Mouse (Mus musculus): ENCODE data around the gene Tuba1b. TPM values are rescaled to one million over a fixed set of nuclear protein-coding genes. Genes with fewer than 3 reads are reported as not detected.
A peak's percentile ranks its signal among the peaks of the same experiment; 100 is the strongest.

Tuba1b gene
- polyA plus RNA-seq, 1 experiment from 2014 or later = 1,560 TPM

DNA sequence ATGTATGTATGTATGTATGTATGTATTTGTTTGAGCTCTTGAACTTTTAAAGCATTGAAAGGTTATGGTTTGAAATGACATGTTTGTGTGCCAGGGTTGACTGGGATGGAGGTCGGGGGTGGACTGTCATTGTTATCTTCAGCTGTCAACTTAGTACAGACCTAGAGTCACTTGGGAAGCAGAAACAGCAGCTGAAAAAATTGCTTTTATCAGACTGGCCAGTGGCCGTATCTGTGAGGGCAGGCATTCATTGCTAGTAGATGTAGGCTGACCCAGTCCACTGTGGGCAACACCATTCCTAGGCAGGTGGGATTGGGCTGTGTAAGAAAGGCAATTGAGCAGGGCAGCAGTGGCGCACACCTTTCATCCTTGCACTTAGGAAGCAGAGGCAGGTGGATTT is 25.2 kb upstream of the Tuba1b start:
- peaks cover 2 to 5% of the 10 kb centered on the region in 2 experiments; a peak in 2 of 4 replicates for H3K4me1 ChIP-seq (ENCODE audit: control insufficient read depth in 2 of 2, insufficient read depth in 2 of 2, low read length in 2 of 2)
- H3K27me3 ChIP-seq (ENCODE audit: control insufficient read depth, insufficient read depth, low read length) = no peaks in the 10 kb centered on the region
- H3K4me3 ChIP-seq (ENCODE audit: control insufficient read depth in 1 of 2, insufficient read depth in 1 of 2, low read depth in 1 of 2, low read length in 2 of 2) = no peak overlapping the region
- no peaks in the 10 kb centered on the region for H3K9me3 ChIP-seq (ENCODE audit: control insufficient read depth, low read length)
- no peaks in the 10 kb centered on the region for H3K36me3 ChIP-seq (ENCODE audit: control insufficient read depth, insufficient read depth, low read length)
- WGBS = 45% methylated on average over 3 of the region's 3 CpGs
- H3K9ac ChIP-seq (ENCODE audit: low read length) = no peak overlapping the region
- no peak overlapping the region for H3K4me2 ChIP-seq (ENCODE audit: low read length)
- no peak for ATAC-seq (ENCODE audit: insufficient number of reproducible peaks, insufficient read depth, low FRiP score, low read depth)
- H3K27ac ChIP-seq (replicated peaks in 1 of 2; ENCODE audit: control insufficient read depth in 1 of 2, insufficient read depth in 1 of 2, low read depth in 2 of 2, low read length in 2 of 2) = no peak overlapping the region

DNA sequence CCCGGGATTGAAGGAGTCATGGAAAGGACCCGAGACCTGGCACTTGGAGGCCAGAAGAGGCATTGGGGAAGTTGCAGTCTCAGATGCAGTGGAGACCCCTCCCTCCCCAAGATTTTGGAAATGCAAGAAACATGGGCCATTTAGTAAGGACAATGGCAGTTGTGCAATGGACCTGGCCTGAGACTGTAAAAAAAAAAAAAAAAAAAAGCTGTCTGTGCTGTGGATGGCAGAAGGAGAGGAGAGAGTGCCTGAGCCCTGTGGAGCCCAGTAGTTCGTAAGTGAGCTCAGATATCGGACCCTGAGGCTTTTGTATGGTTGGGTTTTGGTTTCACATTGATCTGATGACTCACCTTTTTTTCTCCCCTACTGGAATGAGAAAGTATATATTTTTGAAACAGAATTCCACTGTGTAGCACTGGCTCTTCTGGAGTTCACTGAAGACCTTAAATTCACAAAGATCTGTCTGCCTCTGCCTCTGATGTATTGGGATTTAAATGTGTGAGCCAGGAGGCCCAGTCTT is 24.6 kb upstream of the Tuba1b start:
- H3K9me3 ChIP-seq (ENCODE audit: control insufficient read depth, low read length) = no peaks in the 10 kb centered on the region
- 90% methylated on average over 4 of the region's 4 CpGs for WGBS
- ATAC-seq (ENCODE audit: insufficient number of reproducible peaks, insufficient read depth, low FRiP score, low read depth) = no peak
- H3K4me1 ChIP-seq (ENCODE audit: control insufficient read depth in 2 of 2, insufficient read depth in 2 of 2, low read length in 2 of 2) = peaks cover 3 to 6% of the 10 kb centered on the region in 2 experiments; a peak in 2 of 4 replicates
- H3K27ac ChIP-seq (replicated peaks in 1 of 2; ENCODE audit: control insufficient read depth in 1 of 2, insufficient read depth in 1 of 2, low read depth in 2 of 2, low read length in 2 of 2) = no peak overlapping the region
- no peak overlapping the region for H3K4me3 ChIP-seq (ENCODE audit: control insufficient read depth in 1 of 2, insufficient read depth in 1 of 2, low read depth in 1 of 2, low read length in 2 of 2)
- H3K27me3 ChIP-seq (ENCODE audit: control insufficient read depth, insufficient read depth, low read length) = no peaks in the 10 kb centered on the region
- no peaks in the 10 kb centered on the region for H3K36me3 ChIP-seq (ENCODE audit: control insufficient read depth, insufficient read depth, low read length)
- H3K9ac ChIP-seq (ENCODE audit: low read length) = no peak overlapping the region
- no peak overlapping the region for H3K4me2 ChIP-seq (ENCODE audit: low read length)

DNA sequence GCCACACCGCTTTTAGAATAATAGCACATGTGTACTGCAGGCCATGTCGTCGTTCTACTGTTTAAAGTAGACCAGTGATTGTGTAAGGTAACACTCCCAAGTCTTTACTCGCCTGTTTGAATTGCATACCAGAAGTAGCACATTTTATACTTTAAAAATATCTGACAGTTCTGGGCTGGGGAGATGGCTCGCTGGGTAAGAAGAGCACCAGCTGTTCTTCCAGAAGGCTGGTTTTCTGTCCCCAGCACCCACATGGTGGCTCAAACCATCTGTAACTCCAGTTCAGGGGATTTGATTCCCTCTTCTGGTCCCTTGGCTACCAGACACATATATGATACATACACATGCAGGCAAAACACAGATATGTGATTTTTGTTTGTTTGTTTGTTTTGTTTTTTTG is 23.1 kb upstream of the Tuba1b start:
- no peak overlapping the region for H3K27ac ChIP-seq (replicated peaks in 1 of 2; ENCODE audit: control insufficient read depth in 1 of 2, insufficient read depth in 1 of 2, low read depth in 2 of 2, low read length in 2 of 2)
- ATAC-seq (ENCODE audit: insufficient number of reproducible peaks, insufficient read depth, low FRiP score, low read depth) = no peak
- H3K9ac ChIP-seq (ENCODE audit: low read length) = no peak overlapping the region
- 80% methylated on average over 5 of the region's 5 CpGs for WGBS
- no peak overlapping the region for H3K4me2 ChIP-seq (ENCODE audit: low read length)
- peaks cover 4 to 7% of the 10 kb centered on the region in 2 experiments; a peak in 2 of 4 replicates for H3K4me1 ChIP-seq (ENCODE audit: control insufficient read depth in 2 of 2, insufficient read depth in 2 of 2, low read length in 2 of 2)
- H3K9me3 ChIP-seq (ENCODE audit: control insufficient read depth, low read length) = no peaks in the 10 kb centered on the region
- no peaks in the 10 kb centered on the region for H3K27me3 ChIP-seq (ENCODE audit: control insufficient read depth, insufficient read depth, low read length)
- no peak overlapping the region for H3K4me3 ChIP-seq (ENCODE audit: control insufficient read depth in 1 of 2, insufficient read depth in 1 of 2, low read depth in 1 of 2, low read length in 2 of 2)
- H3K36me3 ChIP-seq (ENCODE audit: control insufficient read depth, insufficient read depth, low read length) = no peaks in the 10 kb centered on the region

DNA sequence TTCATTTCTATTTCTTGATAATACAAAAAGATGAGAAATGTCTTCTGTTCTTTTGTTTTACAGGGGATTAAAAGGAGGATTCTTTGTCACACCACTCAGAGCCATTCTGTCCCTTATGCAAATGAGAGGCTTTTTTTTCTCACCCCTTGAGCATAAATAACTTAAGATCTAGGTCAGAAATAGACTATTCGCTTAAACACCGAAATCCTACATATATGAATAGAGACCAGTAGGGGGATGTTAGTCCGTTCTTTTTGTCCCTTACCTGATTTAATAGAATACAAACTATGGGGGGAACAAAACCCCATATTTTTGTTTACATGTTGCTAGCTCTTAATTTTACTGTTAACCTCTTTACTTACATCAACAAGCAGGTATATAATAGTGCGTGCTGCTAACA is 21.6 kb upstream of the Tuba1b start:
- Histone ChIP-seq H3K9ac (ENCODE audit: low read length) (no peak overlapping the region), H3K36me3 (ENCODE audit: control insufficient read depth, insufficient read depth, low read length) (peaks cover 1% of the 10 kb centered on the region), H3K27me3 (ENCODE audit: control insufficient read depth, insufficient read depth, low read length) (no peaks in the 10 kb centered on the region), H3K27ac (replicated peaks in 1 of 2; ENCODE audit: control insufficient read depth in 1 of 2, insufficient read depth in 1 of 2, low read depth in 2 of 2, low read length in 2 of 2) (no peak overlapping the region), H3K4me3 (ENCODE audit: control insufficient read depth in 1 of 2, insufficient read depth in 1 of 2, low read depth in 1 of 2, low read length in 2 of 2) (no peak overlapping the region), H3K9me3 (ENCODE audit: control insufficient read depth, low read length) (no peaks in the 10 kb centered on the region), H3K4me1 (ENCODE audit: control insufficient read depth in 2 of 2, insufficient read depth in 2 of 2, low read length in 2 of 2) (peaks cover 4 to 14% of the 10 kb centered on the region in 2 experiments; a peak in 2 of 4 replicates), H3K4me2 (ENCODE audit: low read length) (no peak overlapping the region)
- ATAC-seq (ENCODE audit: insufficient number of reproducible peaks, insufficient read depth, low FRiP score, low read depth) = no peak
- WGBS = 94% methylated on average over 4 of the region's 4 CpGs

DNA sequence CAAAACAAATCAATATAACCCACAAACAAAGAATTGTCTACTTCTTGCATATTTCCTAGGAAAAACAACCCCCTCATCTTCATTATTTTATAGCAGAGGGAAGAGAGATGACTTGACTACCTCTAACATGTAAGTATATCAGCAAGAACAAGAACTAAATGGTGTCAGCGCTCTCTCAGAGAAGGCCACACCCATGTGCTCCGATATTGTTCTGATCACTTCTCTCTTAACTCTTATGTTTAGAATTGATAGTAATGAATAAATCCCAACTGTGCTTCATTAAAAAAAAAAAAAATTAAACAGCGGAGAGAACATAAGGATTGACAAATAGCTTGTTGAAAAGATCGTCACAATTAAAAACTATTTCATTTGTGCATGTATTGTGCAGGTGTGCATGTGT is 21.0 kb upstream of the Tuba1b start:
- H3K4me2 ChIP-seq (ENCODE audit: low read length) = no peak overlapping the region; the same call in 1 of the 2 replicates
- H3K9me3 ChIP-seq (ENCODE audit: control insufficient read depth, low read length) = no peaks in the 10 kb centered on the region
- H3K4me1 ChIP-seq (ENCODE audit: control insufficient read depth in 2 of 2, insufficient read depth in 2 of 2, low read length in 2 of 2) = peaks cover 4 to 14% of the 10 kb centered on the region in 2 experiments; a peak in 2 of 4 replicates
- no peak for ATAC-seq (ENCODE audit: insufficient number of reproducible peaks, insufficient read depth, low FRiP score, low read depth)
- no peaks in the 10 kb centered on the region for H3K27me3 ChIP-seq (ENCODE audit: control insufficient read depth, insufficient read depth, low read length)
- no peak overlapping the region for H3K4me3 ChIP-seq (ENCODE audit: control insufficient read depth in 1 of 2, insufficient read depth in 1 of 2, low read depth in 1 of 2, low read length in 2 of 2)
- H3K9ac ChIP-seq (ENCODE audit: low read length) = no peak overlapping the region
- H3K36me3 ChIP-seq (ENCODE audit: control insufficient read depth, insufficient read depth, low read length) = peaks cover 4% of the 10 kb centered on the region
- no peak overlapping the region for H3K27ac ChIP-seq (replicated peaks in 1 of 2; ENCODE audit: control insufficient read depth in 1 of 2, insufficient read depth in 1 of 2, low read depth in 2 of 2, low read length in 2 of 2)
- 87% methylated on average over 4 of the region's 4 CpGs for WGBS

DNA sequence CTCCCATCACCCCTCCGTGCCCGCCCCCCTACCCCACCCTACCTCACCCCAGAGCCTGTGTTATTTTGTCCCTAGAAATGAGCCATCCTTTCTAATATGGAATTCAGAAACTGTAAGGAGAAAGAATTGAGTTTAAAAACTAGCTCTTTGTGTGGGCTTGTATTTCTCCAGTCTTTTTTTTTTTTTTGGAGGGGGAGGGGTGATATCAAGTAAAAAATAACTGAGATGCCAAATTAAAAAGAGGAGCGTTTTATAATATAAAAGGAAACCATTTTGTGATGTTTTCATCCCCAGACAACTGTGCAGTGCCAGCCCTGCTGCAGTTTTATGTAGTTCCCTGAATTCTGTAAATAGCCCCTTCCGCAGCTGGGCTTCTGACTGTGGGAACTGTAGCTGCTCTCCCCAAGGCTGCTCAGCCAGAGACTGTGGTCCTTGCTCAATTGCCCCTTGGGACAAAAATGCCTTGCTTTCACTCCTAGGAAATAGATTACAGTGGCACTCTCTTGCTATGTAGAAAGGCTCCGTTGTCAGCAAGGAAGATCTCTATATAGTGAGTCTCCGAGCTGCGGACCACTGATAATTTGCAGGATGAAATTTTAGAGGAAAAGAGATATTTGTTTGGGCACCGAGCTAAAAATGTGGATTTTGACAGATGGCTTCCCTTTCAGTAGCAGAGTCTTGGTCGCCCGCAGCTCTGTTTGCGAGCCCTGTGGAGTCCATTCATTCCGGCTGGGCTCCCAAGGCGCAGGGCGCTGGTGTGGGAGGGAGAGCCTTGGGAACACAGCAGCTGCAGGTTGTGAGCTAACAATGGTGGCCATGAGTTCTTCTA is 20.3 kb upstream of the Tuba1b start:
- H3K36me3 ChIP-seq (ENCODE audit: control insufficient read depth, insufficient read depth, low read length) = peaks cover 6% of the 10 kb centered on the region
- peaks cover 4 to 14% of the 10 kb centered on the region in 2 experiments; a peak in 2 of 4 replicates for H3K4me1 ChIP-seq (ENCODE audit: control insufficient read depth in 2 of 2, insufficient read depth in 2 of 2, low read length in 2 of 2)
- peak overlapping the region; percentile 67 for H3K4me2 ChIP-seq (ENCODE audit: low read length)
- H3K9me3 ChIP-seq (ENCODE audit: control insufficient read depth, low read length) = no peaks in the 10 kb centered on the region
- H3K4me3 ChIP-seq (ENCODE audit: control insufficient read depth in 1 of 2, insufficient read depth in 1 of 2, low read depth in 1 of 2, low read length in 2 of 2) = no peak overlapping the region
- no peak for ATAC-seq (ENCODE audit: insufficient number of reproducible peaks, insufficient read depth, low FRiP score, low read depth)
- no peaks in the 10 kb centered on the region for H3K27me3 ChIP-seq (ENCODE audit: control insufficient read depth, insufficient read depth, low read length)
- WGBS = 44% methylated on average over 14 of the region's 14 CpGs
- H3K27ac ChIP-seq (replicated peaks in 1 of 2; ENCODE audit: control insufficient read depth in 1 of 2, insufficient read depth in 1 of 2, low read depth in 2 of 2, low read length in 2 of 2) = peak overlapping the region; percentile 21 to 96; a peak in 3 of 4 replicates
- H3K9ac ChIP-seq (ENCODE audit: low read length) = peak overlapping the region; percentile 55

DNA sequence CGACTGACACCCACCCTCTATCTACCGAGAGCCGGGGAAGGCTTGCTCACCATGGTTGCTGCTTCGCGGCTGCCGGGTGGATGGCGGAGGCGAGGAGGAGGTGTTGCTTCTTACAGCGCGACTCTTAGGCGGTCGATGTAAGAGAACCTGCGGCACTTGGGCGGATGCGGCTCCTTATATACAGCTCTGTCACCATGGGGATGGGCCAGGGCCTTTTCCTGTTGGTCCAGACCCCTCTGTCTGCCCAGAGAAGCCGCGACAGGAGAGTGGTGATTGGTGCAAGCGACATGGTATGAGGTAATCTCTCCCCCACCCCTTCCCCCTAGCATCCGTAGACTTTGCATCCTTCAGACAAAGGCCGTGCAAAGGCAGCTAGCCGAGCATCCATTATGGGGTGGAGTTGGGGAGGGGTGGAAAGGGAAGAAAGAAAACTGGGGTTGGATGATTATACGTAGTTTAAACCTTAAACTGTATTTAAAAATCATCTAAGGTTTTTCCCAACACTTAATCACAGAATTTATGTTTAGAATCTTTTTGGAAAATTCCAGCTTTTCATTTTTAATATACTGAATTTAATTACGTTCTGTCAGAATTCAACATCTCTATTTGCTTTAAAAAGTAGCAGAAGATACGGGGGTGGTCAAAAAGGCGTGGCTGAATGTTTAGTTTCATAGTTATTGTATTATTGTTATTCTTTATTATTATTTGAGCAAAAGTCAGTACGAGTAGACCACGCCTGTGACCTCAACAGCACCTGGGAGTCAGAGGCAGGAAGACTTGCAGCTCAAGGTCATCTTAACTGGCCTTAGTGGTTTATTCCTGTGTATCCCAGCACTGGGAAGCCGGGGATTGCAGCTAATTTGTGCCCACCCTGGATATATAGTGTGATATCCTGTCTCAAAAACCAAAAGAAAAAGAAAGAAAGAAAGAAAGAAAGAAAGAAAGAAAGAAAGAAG is 19.3 kb upstream of the Tuba1b start, which contains the start of the genes Gm49450 and Tuba1a:
Gm49450 (minus strand) TSS at position 151 of the 956 bp plus-strand sequence.
Tuba1a (minus strand) TSS at position 303 of the 956 bp plus-strand sequence.
- Histone ChIP-seq H3K27me3 (ENCODE audit: control insufficient read depth, insufficient read depth, low read length) (no peaks in the 10 kb centered on the region), H3K4me2 (ENCODE audit: low read length) (peak within 1 kb of the TSS; percentile 67), H3K36me3 (ENCODE audit: control insufficient read depth, insufficient read depth, low read length) (peaks cover 15% of the 10 kb centered on the region), H3K4me3 (ENCODE audit: control insufficient read depth in 1 of 2, insufficient read depth in 1 of 2, low read depth in 1 of 2, low read length in 2 of 2) (peak within 1 kb of the TSS; percentile 73 to 90), H3K27ac (replicated peaks in 1 of 2; ENCODE audit: control insufficient read depth in 1 of 2, insufficient read depth in 1 of 2, low read depth in 2 of 2, low read length in 2 of 2) (peak within 1 kb of the TSS; percentile 96 to 98), H3K4me1 (ENCODE audit: control insufficient read depth in 2 of 2, insufficient read depth in 2 of 2, low read length in 2 of 2) (peaks cover 4 to 14% of the 10 kb centered on the region in 2 experiments; a peak in 2 of 4 replicates), H3K9me3 (ENCODE audit: control insufficient read depth, low read length) (no peaks in the 10 kb centered on the region), H3K9ac (ENCODE audit: low read length) (peak within 1 kb of the TSS; percentile 94)
- WGBS = 7% methylated on average over 28 of the region's 28 CpGs
- ATAC-seq (ENCODE audit: insufficient number of reproducible peaks, insufficient read depth, low FRiP score, low read depth) = peak; percentile 98
